Mouse (Mus musculus): ENCODE results near the gene Ddo.

Ddo gene

GRCm38 (mm10) chr10:40629656-40630311, at the start of gene Ddo:
Ddo (plus strand) TSS chr10:40630011.
- peak in 1 of 2 experiments; percentile 20 for DNase-seq (ENCODE audit: low spot score in 2 of 2)

- DNase-seq (ENCODE audit: low spot score in 2 of 2), result peak in 1 of 2 experiments; percentile 7
These were observed 46.1 kb upstream of the Ddo start for GRCm38 (mm10) chr10:40583584-40584255.

GRCm38 (mm10) chr10:40592186-40592585, 37.6 kb upstream of the Ddo start:
- peak; percentile 49 to 71 for DNase-seq (ENCODE audit: low spot score in 2 of 2)

GRCm38 (mm10) chr10:40597177-40597576, 32.6 kb upstream of the Ddo start:
- DNase-seq (ENCODE audit: low spot score in 2 of 2), result peak; percentile 17 to 22

- DNase-seq (ENCODE audit: low spot score in 2 of 2), result no peak
These were observed 25.0 kb upstream of the Ddo start for GRCm38 (mm10) chr10:40604706-40605394.

GRCm38 (mm10) chr10:40617973-40618372, 11.8 kb upstream of the Ddo start:
- no peak for DNase-seq (ENCODE audit: low spot score in 2 of 2)

- no peak for DNase-seq (ENCODE audit: low spot score in 2 of 2)
These were observed 10.1 kb upstream of the Ddo start for GRCm38 (mm10) chr10:40619760-40620159.

- DNase-seq (ENCODE audit: low spot score in 2 of 2), result no peak
These were observed 671 bp upstream of the Ddo start for GRCm38 (mm10) chr10:40629140-40629539.

- DNase-seq (ENCODE audit: low spot score in 2 of 2), result no peak
These were observed 646 bp downstream of the Ddo start for GRCm38 (mm10) chr10:40630457-40630856.

- DNase-seq (ENCODE audit: low spot score in 2 of 2), result no peak
These were observed 1.1 kb downstream of the Ddo start for GRCm38 (mm10) chr10:40630961-40631360.

- DNase-seq (ENCODE audit: low spot score in 2 of 2), result no peak
These were observed 2.3 kb downstream of the Ddo start for GRCm38 (mm10) chr10:40632087-40632486.

- no peak for DNase-seq (ENCODE audit: low spot score in 2 of 2)
These were observed 7.5 kb downstream of the Ddo start for GRCm38 (mm10) chr10:40637331-40637730.

GRCm38 (mm10) chr10:40638276-40638675, 8.5 kb downstream of the Ddo start:
- peak; percentile 82 to 90 for DNase-seq (ENCODE audit: low spot score in 2 of 2)

GRCm38 (mm10) chr10:40638823-40639819, 9.3 kb downstream of the Ddo start:
- peak; percentile 55 to 62 for DNase-seq (ENCODE audit: low spot score in 2 of 2)

GRCm38 (mm10) chr10:40640406-40640805, 10.6 kb downstream of the Ddo start:
- no peak for DNase-seq (ENCODE audit: low spot score in 2 of 2)

GRCm38 (mm10) chr10:40641901-40642300, 12.1 kb downstream of the Ddo start:
- DNase-seq (ENCODE audit: low spot score in 2 of 2), result no peak

- no peak for DNase-seq (ENCODE audit: low spot score in 2 of 2)
These were observed 13.3 kb downstream of the Ddo start for GRCm38 (mm10) chr10:40643126-40643525.

- DNase-seq (ENCODE audit: low spot score in 2 of 2), result no peak
These were observed 14.6 kb downstream of the Ddo start for GRCm38 (mm10) chr10:40644456-40644855.

- DNase-seq (ENCODE audit: low spot score in 2 of 2), result no peak
These were observed 15.5 kb downstream of the Ddo start for GRCm38 (mm10) chr10:40645346-40645745.

GRCm38 (mm10) chr10:40648776-40649175, 19.0 kb downstream of the Ddo start:
- DNase-seq (ENCODE audit: low spot score in 2 of 2), result no peak

- no peak for DNase-seq (ENCODE audit: low spot score in 2 of 2)
These were observed 19.8 kb downstream of the Ddo start for GRCm38 (mm10) chr10:40649634-40650033.

- no peak for DNase-seq (ENCODE audit: low spot score in 2 of 2)
These were observed 21.9 kb downstream of the Ddo start for GRCm38 (mm10) chr10:40651676-40652075.

All from frontal cortex, postnatal 36 days (tissue).